Mouse (Mus musculus) embryonic facial prominence, embryonic 12.5 days (tissue): ENCODE results near the gene Dcxr. TPM values are rescaled to one million over a fixed set of nuclear protein-coding genes. Genes with fewer than 3 reads are reported as not detected.

ENCODE experiments used
- ATAC-seq: fragments of 200-750 bp; cut with Nextera tagmentation; 2 replicates; pipeline ENCODE4 v1.8.0; 2017; ENCODE audit not compliant: insufficient number of reproducible peaks, insufficient read depth, low FRiP score, low TSS enrichment
- H3K27ac ChIP-seq: fragments of 300-500 bp; sonication (generic); 2 replicates; pipeline ENCODE4 v1.5.1; 2016; ENCODE audit warnings: mild to moderate bottlenecking
- H3K27me3 ChIP-seq: fragments of 300-500 bp; sonication (generic); 2 replicates; pipeline ENCODE4 v1.6.1; 2016; ENCODE audit warnings: mild to moderate bottlenecking, moderate library complexity
- H3K36me3 ChIP-seq: fragments of 300-500 bp; sonication (generic); 2 replicates; pipeline ENCODE4 v1.6.1; 2016; ENCODE audit warnings: mild to moderate bottlenecking
- H3K4me1 ChIP-seq: fragments of 300-500 bp; sonication (generic); 2 replicates; pipeline ENCODE4 v1.6.1; 2016
- H3K4me2 ChIP-seq: fragments of 300-500 bp; sonication (generic); replicated peaks from 2 replicates; pipeline ENCODE4 v1.6.1; 2016; ENCODE audit warnings: mild to moderate bottlenecking, moderate library complexity
- H3K4me3 ChIP-seq: fragments of 300-500 bp; sonication (generic); 2 replicates; pipeline ENCODE4 v1.5.1; 2016; ENCODE audit warnings: mild to moderate bottlenecking
- H3K9ac ChIP-seq: fragments of 300-500 bp; sonication (generic); 2 replicates; pipeline ENCODE4 v1.6.1; 2016; ENCODE audit warnings: mild to moderate bottlenecking, moderate library complexity
- H3K9me3 ChIP-seq: fragments of 300-500 bp; sonication (generic); 2 replicates; pipeline ENCODE4 v1.6.1; 2016; ENCODE audit warnings: mild to moderate bottlenecking, moderate library complexity
- WGBS: fragments of 180-500 bp; shearing (Covaris S2); methylation state at CpG from one replicate; pipeline ENCODE4 v1.1.7; 2016; 5-methylcytosine and 5-hydroxymethylcytosine counted together
- polyA plus RNA-seq: library from polyadenylated mRNA; unstranded; fragments of >200 nt; fragmentation: Nextera tagmentation; extraction: Ambion mirVana; gene quantifications from 2 replicates; pipeline ENCODE4 v1.2.1, GENCODE M21; 2016

Gene Dcxr
- polyA plus RNA-seq, 1 experiment from 2014 or later: 11.5 TPM

- Histone ChIP-seq H3K27ac (no peak overlapping the region), H3K36me3 (0 out of 2 replicates have a peak, but pooled peaks cover 1% of the 10 kb centered on the region), H3K4me2 (no peak overlapping the region), H3K9ac (no peak overlapping the region), H3K4me3 (no peak overlapping the region), H3K4me1 (peaks cover 27% of the 10 kb centered on the region; the same call in 1 of the 2 replicates), H3K9me3 (no peaks in the 10 kb centered on the region), H3K27me3 (peaks cover 5% of the 10 kb centered on the region; the same call in 1 of the 2 replicates)
- WGBS: 77% methylated on average over 11 of the region's 11 CpGs
- no peak for ATAC-seq
Measured at GRCm38 (mm10) chr11:120728530-120729240, 1.6 kb upstream of the Dcxr start.

- no peak overlapping the region for H3K9ac ChIP-seq
- no peak for ATAC-seq
- no peaks in the 10 kb centered on the region for H3K9me3 ChIP-seq
- H3K36me3 ChIP-seq: 0 out of 2 replicates have a peak, but pooled peaks cover 6% of the 10 kb centered on the region
- H3K4me2 ChIP-seq: 0 out of 2 replicates have a peak overlapping the region, but pooled peaks have one; percentile 81
- peaks cover 5% of the 10 kb centered on the region; the same call in 1 of the 2 replicates for H3K27me3 ChIP-seq
- H3K4me3 ChIP-seq: no peak overlapping the region
- WGBS: 56% methylated on average over 12 of the region's 12 CpGs
- no peak overlapping the region for H3K27ac ChIP-seq
- H3K4me1 ChIP-seq: peaks cover 25% of the 10 kb centered on the region; the same call in 1 of the 2 replicates
Measured at GRCm38 (mm10) chr11:120727564-120727963, 483 bp upstream of the Dcxr start.

- WGBS: 20% methylated on average over 34 of the region's 36 CpGs
- no peak overlapping the region for H3K27ac ChIP-seq
- H3K36me3 ChIP-seq: 0 out of 2 replicates have a peak, but pooled peaks cover 6% of the 10 kb centered on the region
- peaks cover 21% of the 10 kb centered on the region; the same call in 1 of the 2 replicates for H3K4me1 ChIP-seq
- H3K9ac ChIP-seq: peak overlapping the region; percentile 46
- H3K27me3 ChIP-seq: peaks cover 14% of the 10 kb centered on the region; the same call in 1 of the 2 replicates
- H3K4me3 ChIP-seq: peak overlapping the region; percentile 56
- 0 out of 2 replicates have a peak, but pooled peaks have one; percentile 2 for ATAC-seq
- H3K4me2 ChIP-seq: peak overlapping the region; percentile 81
- H3K9me3 ChIP-seq: no peaks in the 10 kb centered on the region
Measured at GRCm38 (mm10) chr11:120726243-120727168, 575 bp downstream of the Dcxr start.

GRCm38 (mm10) chr11:120723509-120723908, 3.6 kb downstream of the Dcxr start:
- H3K9ac ChIP-seq: peak overlapping the region; percentile 29; the same call in 1 of the 2 replicates
- WGBS: 86% methylated on average over 7 of the region's 7 CpGs
- no peak overlapping the region for H3K4me3 ChIP-seq
- H3K4me2 ChIP-seq: no peak overlapping the region
- H3K9me3 ChIP-seq: no peaks in the 10 kb centered on the region
- H3K27ac ChIP-seq: no peak overlapping the region
- no peak for ATAC-seq
- H3K4me1 ChIP-seq: peaks cover 17% of the 10 kb centered on the region
- peaks cover 14% of the 10 kb centered on the region; the same call in 1 of the 2 replicates for H3K27me3 ChIP-seq
- peaks cover 19% of the 10 kb centered on the region for H3K36me3 ChIP-seq

- WGBS: 87% methylated on average over 11 of the region's 11 CpGs
- Histone ChIP-seq H3K4me3 (no peak overlapping the region), H3K4me2 (no peak overlapping the region)
Measured at GRCm38 (mm10) chr11:120722761-120723382, 4.2 kb downstream of the Dcxr start.

GRCm38 (mm10) chr11:120722067-120722630, 4.9 kb downstream of the Dcxr start:
- Histone ChIP-seq H3K4me1 (peaks cover 17% of the 10 kb centered on the region), H3K4me3 (peak overlapping the region; percentile 67), H3K9me3 (no peaks in the 10 kb centered on the region), H3K27me3 (peaks cover 14% of the 10 kb centered on the region; the same call in 1 of the 2 replicates), H3K9ac (peak overlapping the region; percentile 86), H3K4me2 (peak overlapping the region; percentile 93), H3K27ac (no peak overlapping the region), H3K36me3 (peaks cover 33% of the 10 kb centered on the region)
- WGBS: 18% methylated on average over 21 of the region's 21 CpGs
- ATAC-seq: no peak

More at GRCm38 (mm10) chr11:120722761-120723382, 4.2 kb downstream of the Dcxr start:
- ATAC-seq: no peak
- peaks cover 14% of the 10 kb centered on the region; the same call in 1 of the 2 replicates for H3K27me3 ChIP-seq
- peaks cover 26% of the 10 kb centered on the region for H3K36me3 ChIP-seq
- peaks cover 17% of the 10 kb centered on the region for H3K4me1 ChIP-seq
- H3K27ac ChIP-seq: no peak overlapping the region
- H3K9me3 ChIP-seq: no peaks in the 10 kb centered on the region
- H3K9ac ChIP-seq: no peak overlapping the region

- WGBS: 1% methylated on average over 89 of the region's 90 CpGs
- Histone ChIP-seq H3K36me3 (peaks cover 38% of the 10 kb centered on the region), H3K27me3 (peaks cover 14% of the 10 kb centered on the region; the same call in 1 of the 2 replicates)
Measured at GRCm38 (mm10) chr11:120721124-120722066, 5.7 kb downstream of the Dcxr start, which contains the start of gene Rac3. Gene Rac3 (plus strand): TSS chr11:120721470.

GRCm38 (mm10) chr11:120720450-120720849, 6.6 kb downstream of the Dcxr start:
- Histone ChIP-seq H3K4me2 (peak overlapping the region; percentile 93), H3K9ac (peak overlapping the region; percentile 86), H3K27ac (no peak overlapping the region), H3K4me1 (peaks cover 11% of the 10 kb centered on the region), H3K36me3 (peaks cover 45% of the 10 kb centered on the region), H3K9me3 (no peaks in the 10 kb centered on the region), H3K4me3 (peak overlapping the region; percentile 67), H3K27me3 (peaks cover 9% of the 10 kb centered on the region; the same call in 1 of the 2 replicates)
- WGBS: 9% methylated on average over 17 of the region's 17 CpGs
- ATAC-seq: no peak

More at GRCm38 (mm10) chr11:120721124-120722066, 5.7 kb downstream of the Dcxr start, which contains the start of gene Rac3:
- ATAC-seq: peak; percentile 76
- peak within 1 kb of the TSS; percentile 86 for H3K9ac ChIP-seq
- H3K4me2 ChIP-seq: peak within 1 kb of the TSS; percentile 93
- peaks cover 13% of the 10 kb centered on the region for H3K4me1 ChIP-seq
- no peak within 1 kb of the TSS for H3K27ac ChIP-seq
- H3K9me3 ChIP-seq: no peaks in the 10 kb centered on the region
- peak within 1 kb of the TSS; percentile 67 for H3K4me3 ChIP-seq

GRCm38 (mm10) chr11:120719841-120720376, 7.2 kb downstream of the Dcxr start:
- Histone ChIP-seq H3K9me3 (no peaks in the 10 kb centered on the region), H3K36me3 (peaks cover 49% of the 10 kb centered on the region), H3K27ac (no peak overlapping the region), H3K4me2 (no peak overlapping the region), H3K4me3 (no peak overlapping the region), H3K9ac (no peak overlapping the region), H3K4me1 (peaks cover 11% of the 10 kb centered on the region), H3K27me3 (peaks cover 9% of the 10 kb centered on the region; the same call in 1 of the 2 replicates)
- 92% methylated on average over 13 of the region's 13 CpGs for WGBS
- ATAC-seq: no peak

- Histone ChIP-seq H3K4me1 (peaks cover 18% of the 10 kb centered on the region), H3K4me3 (no peak overlapping the region), H3K27me3 (peaks cover 9% of the 10 kb centered on the region; the same call in 1 of the 2 replicates), H3K9ac (no peak overlapping the region), H3K36me3 (peaks cover 49% of the 10 kb centered on the region), H3K27ac (no peak overlapping the region), H3K9me3 (no peaks in the 10 kb centered on the region), H3K4me2 (no peak overlapping the region)
- WGBS: 91% methylated on average over 9 of the region's 9 CpGs
- ATAC-seq: no peak
Measured at GRCm38 (mm10) chr11:120719242-120719641, 7.8 kb downstream of the Dcxr start.
